Mouse (Mus musculus) heart, adult 2 months (tissue): ENCODE measurements at regions not wholly inside any gene's neighbourhood (a gene's known extent, or its start where the extent isn't known, plus 50 kb on each side); places are given as distances from the start of the nearest gene placed in this dataset.

Experiments
- DNase-seq, 2 experiments: peaks; one replicate each; pipeline ENCODE4 v3.0.0; 2021
- H3K27ac ChIP-seq: fragments of 200-600 bp; 2 replicates; pipeline ENCODE4 v1.8.1; 2022
- H3K27me3 ChIP-seq: fragments of 200-500 bp; 2 replicates; pipeline ENCODE4 v1.6.1; 2012; ENCODE audit warnings: mild to moderate bottlenecking, low read length, inconsistent platforms, mixed read lengths; ENCODE audit not compliant: control insufficient read depth, insufficient read depth
- H3K36me3 ChIP-seq: fragments of 200-500 bp; 2 replicates; pipeline ENCODE4 v1.6.1; 2012; ENCODE audit warnings: low read length, inconsistent platforms; ENCODE audit not compliant: control insufficient read depth, insufficient read depth
- H3K4me1 ChIP-seq: fragments of 200-500 bp; 2 replicates; pipeline ENCODE4 v1.6.1; 2011; ENCODE audit warnings: low read length; ENCODE audit not compliant: control insufficient read depth, insufficient read depth
- H3K4me3 ChIP-seq: fragments of 200-600 bp; 2 replicates; pipeline ENCODE4 v1.8.1; 2022
- H3K79me2 ChIP-seq: fragments of 200-500 bp; replicated peaks from 2 replicates; pipeline ENCODE4 v1.6.1; 2012; ENCODE audit warnings: mild to moderate bottlenecking, inconsistent platforms, low read length, moderate library complexity, mixed read lengths; ENCODE audit not compliant: control insufficient read depth, insufficient read depth
- H3K9ac ChIP-seq: fragments of 200-500 bp; 2 replicates; pipeline ENCODE4 v1.6.1; 2012; ENCODE audit warnings: low read depth, mild to moderate bottlenecking, control low read depth, inconsistent platforms, low read length, mixed read lengths
- CTCF ChIP-seq: fragments of 200-600 bp; IDR thresholded peaks from 2 replicates; pipeline ENCODE4 v1.8.1; 2022; ENCODE audit warnings: antibody characterized with exemption, mild to moderate bottlenecking, moderate library complexity
- EP300 ChIP-seq: fragments of 200-500 bp; IDR thresholded peaks from 2 replicates; pipeline ENCODE4 v1.6.1; 2011; ENCODE audit warnings: low read depth, low read length, control low read depth; ENCODE audit not compliant: insufficient read depth
- POLR2A ChIP-seq: fragments of 200-500 bp; IDR thresholded peaks from 2 replicates; pipeline ENCODE4 v1.6.1; 2011; ENCODE audit warnings: mild to moderate bottlenecking, low read depth, low read length, control low read depth; ENCODE audit not compliant: insufficient read depth
- WGBS: fragments of 180-500 bp; shearing (Covaris S2); methylation state at CpG from one replicate; pipeline ENCODE4 v1.1.7; 2018; 5-methylcytosine and 5-hydroxymethylcytosine counted together
- intact Hi-C: fragments of 180-260 bp; cut with DNase I; formaldehyde crosslinking; loops from one replicate; pipeline ENCODE4 v1.15.1; 2025

- intact Hi-C loops, result loop anchor here (1.0 to 5.0 kb wide), 3 partner anchors 59 to 181 kb away; no protein-coding TSS in a partner anchor
- DNase-seq, result peak; percentile 87 to 91
These were observed 53.3 kb upstream of the Usp3 start for GRCm38 (mm10) chr9:66646226-66646625.

GRCm38 (mm10) chr9:66651306-66651705 lies 58.4 kb upstream of the Usp3 start:
- Histone ChIP-seq H3K9ac (no peak overlapping the region), H3K4me3 (no peak overlapping the region)
- intact Hi-C loops, result loop anchor here (5.0 to 10.0 kb wide), 2 partner anchors 121 to 1453 kb away; no protein-coding TSS in a partner anchor

More at GRCm38 (mm10) chr9:66646226-66646625, 53.3 kb upstream of the Usp3 start:
- Histone ChIP-seq H3K4me3 (no peak overlapping the region), H3K4me1 (no peaks in the 10 kb centered on the region), H3K27me3 (no peaks in the 10 kb centered on the region), H3K36me3 (no peaks in the 10 kb centered on the region), H3K79me2 (no peaks in the 10 kb centered on the region), H3K9ac (no peak overlapping the region), H3K27ac (no peak overlapping the region)
- WGBS, result 8% methylated on average over 7 of the region's 7 CpGs
- TF ChIP-seq CTCF (peak; percentile 99; the same call in 1 of the 2 replicates), EP300 (0 out of 2 replicates have a peak, but pooled peaks have one; percentile 68), POLR2A (no peak)

GRCm38 (mm10) chr9:66657116-66657758 lies 56.2 kb upstream of the Car12 start:
- 84% methylated on average over 7 of the region's 7 CpGs for WGBS

More at GRCm38 (mm10) chr9:66651306-66651705, 58.4 kb upstream of the Usp3 start:
- no peaks in the 10 kb centered on the region for H3K4me1 ChIP-seq
- no peak for TF ChIP-seq EP300
- TF ChIP-seq CTCF, result no peak
- TF ChIP-seq POLR2A, result no peak
- 27% methylated on average over 6 of the region's 6 CpGs for WGBS
- H3K79me2 ChIP-seq, result no peaks in the 10 kb centered on the region
- H3K27me3 ChIP-seq, result no peaks in the 10 kb centered on the region
- DNase-seq, result no peak
- H3K36me3 ChIP-seq, result no peaks in the 10 kb centered on the region
- no peak overlapping the region for H3K27ac ChIP-seq

GRCm38 (mm10) chr9:66658707-66659242 lies 54.7 kb upstream of the Car12 start:
- no peak for DNase-seq
- Histone ChIP-seq H3K79me2 (no peaks in the 10 kb centered on the region), H3K4me1 (peaks cover 2% of the 10 kb centered on the region; the same call in 1 of the 2 replicates), H3K27ac (no peak overlapping the region), H3K27me3 (no peaks in the 10 kb centered on the region), H3K9ac (no peak overlapping the region), H3K36me3 (no peaks in the 10 kb centered on the region), H3K4me3 (no peak overlapping the region)
- TF ChIP-seq EP300, result no peak
- no peak for TF ChIP-seq CTCF
- TF ChIP-seq POLR2A, result no peak
- intact Hi-C loops, result loop anchor here (10.0 kb wide), 1 partner anchor 1446 kb away; no protein-coding TSS in a partner anchor

More at GRCm38 (mm10) chr9:66657116-66657758, 56.2 kb upstream of the Car12 start:
- H3K27me3 ChIP-seq, result no peaks in the 10 kb centered on the region
- H3K36me3 ChIP-seq, result no peaks in the 10 kb centered on the region
- no peak overlapping the region for H3K27ac ChIP-seq
- H3K4me3 ChIP-seq, result no peak overlapping the region
- no peak for DNase-seq
- peaks cover 2% of the 10 kb centered on the region; the same call in 1 of the 2 replicates for H3K4me1 ChIP-seq
- H3K79me2 ChIP-seq, result no peaks in the 10 kb centered on the region
- intact Hi-C loops, result loop anchor here (10.0 kb wide), 1 partner anchor 1448 kb away; no protein-coding TSS in a partner anchor
- no peak overlapping the region for H3K9ac ChIP-seq
- TF ChIP-seq POLR2A, result no peak
- no peak for TF ChIP-seq EP300
- TF ChIP-seq CTCF, result no peak

- Histone ChIP-seq H3K36me3 (no peaks in the 10 kb centered on the region), H3K4me3 (no peak overlapping the region), H3K27me3 (no peaks in the 10 kb centered on the region), H3K27ac (no peak overlapping the region), H3K79me2 (no peaks in the 10 kb centered on the region), H3K4me1 (peaks cover 2% of the 10 kb centered on the region; the same call in 1 of the 2 replicates), H3K9ac (no peak overlapping the region)
- DNase-seq, result no peak
- TF ChIP-seq CTCF, result no peak
- no peak for TF ChIP-seq POLR2A
- no peak for TF ChIP-seq EP300
- WGBS, result 56% methylated on average over 11 of the region's 11 CpGs
- intact Hi-C loops, result loop anchor here (10.0 kb wide), 1 partner anchor 1445 kb away; no protein-coding TSS in a partner anchor
These were observed 53.6 kb upstream of the Car12 start for GRCm38 (mm10) chr9:66659781-66660445.
